Mouse (Mus musculus) adipocyte (in vitro differentiated cells): ENCODE data around the gene Clcn2.

Source experiments
- DNase-seq: peaks from one replicate; pipeline ENCODE4 v3.0.0-alpha.2; 2016; ENCODE audit warnings: low spot score

The Clcn2 gene

GRCm38 (mm10) chr16:20722736-20723135, 5.2 kb upstream of the Clcn2 start:
- DNase-seq: no peak

GRCm38 (mm10) chr16:20721808-20722207, 4.3 kb upstream of the Clcn2 start:
- DNase-seq: no peak

- DNase-seq: peak; percentile 51
Measured at GRCm38 (mm10) chr16:20717978-20718670, 578 bp upstream of the Clcn2 start.

GRCm38 (mm10) chr16:20716841-20717180, 735 bp downstream of the Clcn2 start:
- no peak for DNase-seq

- DNase-seq: peak; percentile 76
Measured at GRCm38 (mm10) chr16:20715976-20716840, 1.3 kb downstream of the Clcn2 start.

- DNase-seq: peak; percentile 24
Measured at GRCm38 (mm10) chr16:20715566-20715965, 2.0 kb downstream of the Clcn2 start.

GRCm38 (mm10) chr16:20715161-20715560, 2.4 kb downstream of the Clcn2 start:
- DNase-seq: peak; percentile 26

- DNase-seq: no peak
Measured at GRCm38 (mm10) chr16:20714307-20715080, 3.1 kb downstream of the Clcn2 start.

GRCm38 (mm10) chr16:20712889-20713288, 4.7 kb downstream of the Clcn2 start:
- DNase-seq: no peak

GRCm38 (mm10) chr16:20712190-20712589, 5.4 kb downstream of the Clcn2 start:
- DNase-seq: no peak

GRCm38 (mm10) chr16:20710810-20711209, 6.7 kb downstream of the Clcn2 start:
- no peak for DNase-seq

- DNase-seq: no peak
Measured at GRCm38 (mm10) chr16:20710370-20710769, 7.2 kb downstream of the Clcn2 start.

GRCm38 (mm10) chr16:20708939-20709734, 8.4 kb downstream of the Clcn2 start:
- DNase-seq: no peak

- DNase-seq: no peak
Measured at GRCm38 (mm10) chr16:20708220-20708938, 9.2 kb downstream of the Clcn2 start.

- peak; percentile 77 for DNase-seq
Measured at GRCm38 (mm10) chr16:20706407-20707055, 11.0 kb downstream of the Clcn2 start.

- no peak for DNase-seq
Measured at GRCm38 (mm10) chr16:20705786-20706185, 11.8 kb downstream of the Clcn2 start.

GRCm38 (mm10) chr16:20703699-20704400, 13.7 kb downstream of the Clcn2 start:
- DNase-seq: no peak

- no peak for DNase-seq
Measured at GRCm38 (mm10) chr16:20703071-20703470, 14.5 kb downstream of the Clcn2 start.

- peak; percentile 74 for DNase-seq
Measured at GRCm38 (mm10) chr16:20702522-20702893, 15.0 kb downstream of the Clcn2 start.
